Mouse (Mus musculus) ES-Bruce4 (cell line): ENCODE results near the gene Fkbp5.

Source experiments
- CTCF ChIP-seq: IDR thresholded peaks from one replicate; pipeline ENCODE4 v1.8.1; 2011; ENCODE audit warnings: low read depth, low read length
- EP300 ChIP-seq: IDR thresholded peaks from 2 replicates; pipeline ENCODE4 v1.6.1; 2011; ENCODE audit warnings: low read depth, low read length; ENCODE audit not compliant: insufficient read depth
- POLR2A ChIP-seq: IDR thresholded peaks from one replicate; pipeline ENCODE4 v1.8.1; 2011; ENCODE audit warnings: low read length; ENCODE audit not compliant: insufficient read depth

GRCm38 (mm10) chr17:28455098-28455497 is 62.2 kb downstream of the Fkbp5 start:
- TF ChIP-seq POLR2A (no peak), EP300 (no peak), CTCF (peak; percentile 53)
